Mouse (Mus musculus) MEL (cell line): ENCODE measurements around the gene Efna2.

Source experiments
- CTCF ChIP-seq, 3 experiments: IDR thresholded peaks in 2 of 3; conservative IDR thresholded peaks in 1 of 3; 2 replicates each; pipeline ENCODE4 v1.5.1; 2011 to 2012; ENCODE audit warnings: low read length in 3 of 3, low read depth in 2 of 3, mild to moderate bottlenecking in 2 of 3, improper control_type of control experiment in 1 of 3, inconsistent platforms in 1 of 3, mixed read lengths in 1 of 3, moderate library complexity in 1 of 3; ENCODE audit not compliant: control insufficient read depth in 1 of 3, insufficient read depth in 1 of 3, poor library complexity in 1 of 3, severe bottlenecking in 1 of 3
- GABPA ChIP-seq: IDR thresholded peaks from 2 replicates; pipeline ENCODE4 v1.6.1; 2012; ENCODE audit warnings: low read depth, mild to moderate bottlenecking, inconsistent platforms, low read length, improper control_type of control experiment, moderate library complexity
- GATA1 ChIP-seq: IDR thresholded peaks from 2 replicates; pipeline ENCODE4 v1.6.1; 2011; ENCODE audit warnings: low read depth, low read length, improper control_type of control experiment
- JUND ChIP-seq: IDR thresholded peaks from 2 replicates; pipeline ENCODE4 v1.6.1; 2011; ENCODE audit warnings: low read depth, mild to moderate bottlenecking, improper control_type of control experiment, low read length
- POLR2A ChIP-seq, 2 experiments: IDR thresholded peaks; 2 replicates each; pipeline ENCODE4 v1.6.1; 2011 to 2012; ENCODE audit warnings: low read length in 2 of 2, mild to moderate bottlenecking in 2 of 2, control low read depth in 1 of 2, improper control_type of control experiment in 1 of 2, low read depth in 1 of 2, moderate library complexity in 1 of 2; ENCODE audit not compliant: control insufficient read depth in 1 of 2, insufficient read depth in 1 of 2, poor library complexity in 1 of 2
- SMC3 ChIP-seq: IDR thresholded peaks from 2 replicates; pipeline ENCODE4 v1.6.1; 2011; ENCODE audit warnings: low read depth, low read length, improper control_type of control experiment
- TCF12 ChIP-seq: IDR thresholded peaks from 2 replicates; pipeline ENCODE4 v1.6.1; 2014; ENCODE audit warnings: low read depth, mild to moderate bottlenecking, inconsistent platforms, low read length, improper control_type of control experiment, moderate library complexity
- UBTF ChIP-seq: IDR thresholded peaks from 2 replicates; pipeline ENCODE4 v1.6.1; 2012; ENCODE audit warnings: low read depth, mild to moderate bottlenecking, inconsistent platforms, low read length, improper control_type of control experiment, moderate library complexity, borderline replicate concordance; ENCODE audit not compliant: insufficient read depth
- USF1 ChIP-seq: IDR thresholded peaks from 2 replicates; pipeline ENCODE4 v1.6.1; 2014; ENCODE audit warnings: low read depth, mild to moderate bottlenecking, inconsistent platforms, low read length, improper control_type of control experiment, moderate library complexity

DNA sequence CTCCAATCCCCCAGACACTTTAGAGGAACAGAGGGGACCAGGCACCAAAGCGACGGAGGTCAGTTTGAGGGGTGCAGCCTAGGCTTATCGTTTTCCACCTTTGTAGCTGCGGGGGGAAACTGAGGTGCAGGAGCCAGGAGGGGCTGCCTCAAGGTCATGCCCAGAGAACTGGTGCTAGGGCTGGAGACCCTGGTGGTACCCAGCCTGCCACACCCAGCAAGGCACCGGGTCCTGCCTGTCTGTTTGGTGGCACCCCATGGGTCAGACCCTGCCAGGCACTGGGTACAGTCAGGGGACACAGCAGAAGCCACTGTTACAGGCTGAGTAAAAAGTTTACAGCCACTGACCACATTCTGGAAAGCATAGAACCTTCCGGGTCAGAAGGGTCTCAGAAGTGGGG is 1.0 kb downstream of the Efna2 start:
- TF ChIP-seq CTCF (IDR thresholded peaks at IDR 0.05 in 2 of 3, conservative IDR thresholded peaks at IDR 0.05 in 1 of 3; ENCODE audit: control insufficient read depth in 1 of 3, insufficient read depth in 1 of 3, low read depth in 2 of 3, low read length in 3 of 3, poor library complexity in 1 of 3, severe bottlenecking in 1 of 3) (no peak), SMC3 (no peak), GABPA (no peak), TCF12 (no peak), JUND (no peak), UBTF (no peak), USF1 (no peak), GATA1 (no peak), POLR2A (IDR thresholded peaks at IDR 0.05; ENCODE audit: control insufficient read depth in 1 of 2, insufficient read depth in 1 of 2, low read depth in 1 of 2, low read length in 2 of 2, poor library complexity in 1 of 2) (no peak)
